Mouse (Mus musculus) myocyte (in vitro differentiated cells): ENCODE measurements around the gene Gm5478. TPM values are rescaled to one million over a fixed set of nuclear protein-coding genes. Genes with fewer than 3 reads are reported as not detected.

Experiments
- H3K27me3 ChIP-seq: one replicate; pipeline ENCODE4 v1.6.1; 2011; ENCODE audit not compliant: control insufficient read depth, insufficient read depth, insufficient read length
- H3K36me3 ChIP-seq: one replicate; pipeline ENCODE4 v1.6.1; 2011; ENCODE audit not compliant: control insufficient read depth, insufficient read depth
- H3K4me2 ChIP-seq: one replicate; pipeline ENCODE4 v1.6.1; 2011; ENCODE audit warnings: low read depth, control low read depth
- H3K4me3 ChIP-seq: one replicate; pipeline ENCODE4 v1.5.1; 2011; ENCODE audit warnings: mild to moderate bottlenecking, control low read depth, moderate library complexity
- H3K79me2 ChIP-seq: one replicate; pipeline ENCODE4 v1.6.1; 2011; ENCODE audit not compliant: control insufficient read depth, insufficient read depth
- H3ac ChIP-seq: one replicate; pipeline ENCODE4 v1.6.1; 2011; ENCODE audit not compliant: control insufficient read depth, insufficient read length
- CEBPB ChIP-seq: IDR thresholded peaks from 2 replicates; pipeline ENCODE4 v1.6.1; 2011; ENCODE audit warnings: mild to moderate bottlenecking, moderate library complexity; ENCODE audit not compliant: poor library complexity, insufficient read depth, severe bottlenecking
- E2F4 ChIP-seq: IDR thresholded peaks from one replicate; pipeline ENCODE4 v1.6.1; 2011; ENCODE audit warnings: mild to moderate bottlenecking, control low read depth, moderate library complexity; ENCODE audit not compliant: insufficient read depth
- MAX ChIP-seq: IDR thresholded peaks from one replicate; pipeline ENCODE4 v1.6.1; 2011; ENCODE audit warnings: low read depth, mild to moderate bottlenecking, control low read depth
- MYOD1 ChIP-seq, 3 experiments: IDR thresholded peaks; one replicate each; pipeline ENCODE4 v1.6.1; 2011; ENCODE audit warnings: control low read depth in 2 of 3, low read depth in 2 of 3, mild to moderate bottlenecking in 2 of 3, moderate library complexity in 1 of 3; ENCODE audit not compliant: insufficient read length in 2 of 3, control insufficient read depth in 1 of 3
- MYOG ChIP-seq, 3 experiments: IDR thresholded peaks; one replicate each; pipeline ENCODE4 v1.6.1; 2011; ENCODE audit warnings: control low read depth in 2 of 3, low read depth in 2 of 3, mild to moderate bottlenecking in 2 of 3; ENCODE audit not compliant: insufficient read length in 2 of 3, control insufficient read depth in 1 of 3, insufficient read depth in 1 of 3
- POLR2A ChIP-seq: IDR thresholded peaks from one replicate; pipeline ENCODE4 v1.6.1; 2011; ENCODE audit warnings: low read depth, mild to moderate bottlenecking, control low read depth, moderate library complexity; ENCODE audit not compliant: insufficient read length
- POLR2AphosphoS2 ChIP-seq: IDR thresholded peaks from one replicate; pipeline ENCODE4 v1.6.1; 2011; ENCODE audit warnings: low read depth, control low read depth; ENCODE audit not compliant: insufficient read length
- REST ChIP-seq: IDR thresholded peaks from one replicate; pipeline ENCODE4 v1.6.1; 2011; ENCODE audit warnings: mild to moderate bottlenecking, control low read depth, moderate library complexity; ENCODE audit not compliant: insufficient read depth, insufficient read length
- SRF ChIP-seq: IDR thresholded peaks from one replicate; pipeline ENCODE4 v1.6.1; 2011; ENCODE audit warnings: low read depth; ENCODE audit not compliant: control insufficient read depth, insufficient read length
- TCF12 ChIP-seq: IDR thresholded peaks from one replicate; pipeline ENCODE4 v1.6.1; 2011; ENCODE audit warnings: mild to moderate bottlenecking, control low read depth; ENCODE audit not compliant: poor library complexity, insufficient read depth, severe bottlenecking
- TCF3 ChIP-seq: IDR thresholded peaks from one replicate; pipeline ENCODE4 v1.6.1; 2011; ENCODE audit warnings: low read depth, control low read depth; ENCODE audit not compliant: insufficient read length
- USF1 ChIP-seq: IDR thresholded peaks from one replicate; pipeline ENCODE4 v1.6.1; 2011; ENCODE audit warnings: low read depth, mild to moderate bottlenecking, control low read depth, moderate library complexity
- polyA plus RNA-seq: library from polyadenylated mRNA; unstranded; fragments of >200 nt; fragmentation: generic; extraction: Trizol; gene quantifications from one replicate; pipeline ENCODE4 v1.2.1, GENCODE M21; 2012; ENCODE audit warnings: missing spikeins

The Gm5478 gene
- polyA plus RNA-seq, 1 experiment: not detected

- Histone ChIP-seq H3ac (no peak overlapping the region), H3K4me2 (no peak overlapping the region), H3K4me3 (no peak overlapping the region), H3K79me2 (no peaks in the 10 kb centered on the region), H3K36me3 (no peaks in the 10 kb centered on the region), H3K27me3 (no peaks in the 10 kb centered on the region)
- no peak for TF ChIP-seq SRF
- no peak for TF ChIP-seq MYOD1 (IDR thresholded peaks at IDR 0.05; ENCODE audit: control insufficient read depth in 1 of 3, insufficient read length in 2 of 3, low read depth in 2 of 3)
- TF ChIP-seq TCF12: no peak
- no peak for TF ChIP-seq CEBPB
- no peak for TF ChIP-seq USF1
- TF ChIP-seq POLR2A: no peak
Observed at GRCm38 (mm10) chr15:101652736-101653265, 5.6 kb upstream of the Gm5478 start.

GRCm38 (mm10) chr15:101627884-101628283 is 19.3 kb downstream of the Gm5478 start, which contains the start of gene Gm5414:
TSS of gene Gm5414 (minus strand) at chr15:101628188.
- H3K27me3 ChIP-seq: peaks cover 11% of the 10 kb centered on the region
- H3ac ChIP-seq: no peak within 1 kb of the TSS
- no peaks in the 10 kb centered on the region for H3K79me2 ChIP-seq
- H3K4me2 ChIP-seq: no peak within 1 kb of the TSS
- TF ChIP-seq E2F4 (no peak), MYOG (IDR thresholded peaks at IDR 0.05; ENCODE audit: control insufficient read depth in 1 of 3, insufficient read depth in 1 of 3, insufficient read length in 2 of 3, low read depth in 2 of 3) (no peak), TCF3 (no peak), MAX (no peak), POLR2AphosphoS2 (no peak), REST (no peak), USF1 (no peak), TCF12 (no peak), POLR2A (no peak), SRF (no peak), MYOD1 (IDR thresholded peaks at IDR 0.05; ENCODE audit: control insufficient read depth in 1 of 3, insufficient read length in 2 of 3, low read depth in 2 of 3) (no peak), CEBPB (no peak)
- no peaks in the 10 kb centered on the region for H3K36me3 ChIP-seq
- no peak within 1 kb of the TSS for H3K4me3 ChIP-seq

DNA sequence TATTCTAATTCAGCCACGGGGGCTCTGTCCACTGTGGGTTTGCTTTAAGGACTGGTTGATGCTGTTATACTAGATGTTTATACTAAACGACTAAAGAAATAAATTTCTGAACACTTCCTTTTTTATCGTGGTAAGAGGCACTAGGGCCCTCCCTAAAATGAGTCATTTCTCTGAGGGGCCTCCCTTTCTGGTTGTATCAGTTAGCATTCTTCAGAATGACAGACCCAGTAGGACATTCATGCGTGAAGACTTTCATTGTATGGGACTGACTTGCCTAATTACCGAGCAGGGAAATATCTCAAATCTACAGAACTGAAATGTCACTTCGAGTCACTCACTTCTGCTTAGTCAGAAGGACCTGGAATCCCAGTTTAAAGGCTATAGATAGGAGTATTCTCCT is 48.1 kb downstream of the Gm5478 start:
- Histone ChIP-seq H3K4me3 (no peak overlapping the region), H3ac (no peak overlapping the region), H3K36me3 (no peaks in the 10 kb centered on the region), H3K4me2 (no peak overlapping the region), H3K79me2 (no peaks in the 10 kb centered on the region), H3K27me3 (peaks cover 20% of the 10 kb centered on the region)
- TF ChIP-seq MAX: no peak
- no peak for TF ChIP-seq SRF
- no peak for TF ChIP-seq POLR2AphosphoS2
- TF ChIP-seq TCF3: no peak
- no peak for TF ChIP-seq TCF12
- TF ChIP-seq MYOG (IDR thresholded peaks at IDR 0.05; ENCODE audit: control insufficient read depth in 1 of 3, insufficient read depth in 1 of 3, insufficient read length in 2 of 3, low read depth in 2 of 3): no peak
- no peak for TF ChIP-seq MYOD1 (IDR thresholded peaks at IDR 0.05; ENCODE audit: control insufficient read depth in 1 of 3, insufficient read length in 2 of 3, low read depth in 2 of 3)
- no peak for TF ChIP-seq REST
- TF ChIP-seq USF1: no peak

Other genes starting within 250 kb of the Gm5478 start
- 0.04 TPM for gene Krt7, start 236.3 kb downstream of the Gm5478 start, polyA plus RNA-seq
- gene Krt87, start 208.6 kb downstream of the Gm5478 start, polyA plus RNA-seq: not detected
- gene Krt88, start 199.6 kb downstream of the Gm5478 start, polyA plus RNA-seq: not detected
- not detected for gene Krt81, start 183.6 kb downstream of the Gm5478 start, polyA plus RNA-seq
- gene Krt86, start 173.9 kb downstream of the Gm5478 start, polyA plus RNA-seq: not detected
- not detected for gene Krt83, start 155.9 kb downstream of the Gm5478 start, polyA plus RNA-seq
- gene Gm49425, start 130.1 kb downstream of the Gm5478 start, polyA plus RNA-seq: not detected
- gene Krt84, start 114.6 kb downstream of the Gm5478 start, polyA plus RNA-seq: not detected
- gene Krt82, start 96.7 kb downstream of the Gm5478 start, polyA plus RNA-seq: not detected
- gene Krt90, start 84.4 kb downstream of the Gm5478 start, polyA plus RNA-seq: not detected
- not detected for gene Krt75, start 73.5 kb downstream of the Gm5478 start, polyA plus RNA-seq
- not detected for gene Gm5414, start 19.2 kb downstream of the Gm5478 start, polyA plus RNA-seq
- gene Krt6b, start 32.9 kb upstream of the Gm5478 start, polyA plus RNA-seq: not detected
- gene Krt6a, start 46.9 kb upstream of the Gm5478 start, polyA plus RNA-seq: not detected
- 0.02 TPM for gene Krt5, start 65.5 kb upstream of the Gm5478 start, polyA plus RNA-seq
- gene Krt71, start 95.7 kb upstream of the Gm5478 start, polyA plus RNA-seq: not detected
- not detected for gene Krt72, start 139.1 kb upstream of the Gm5478 start, polyA plus RNA-seq
- not detected for gene Krt73, start 155.0 kb upstream of the Gm5478 start, polyA plus RNA-seq
- not detected for gene Krt2, start 170.8 kb upstream of the Gm5478 start, polyA plus RNA-seq
- gene Krt1, start 203.4 kb upstream of the Gm5478 start, polyA plus RNA-seq: not detected
- gene Krt77, start 222.3 kb upstream of the Gm5478 start, polyA plus RNA-seq: not detected
- gene Krt76, start 245.5 kb upstream of the Gm5478 start, polyA plus RNA-seq: not detected